Mouse (Mus musculus): ENCODE results near the gene Grm3.

Grm3 gene

GRCm38 (mm10) chr5:9623095-9623459 is 101.9 kb downstream of the Grm3 start:
- DNase-seq (ENCODE audit: low spot score), result no peak

- no peak for DNase-seq (ENCODE audit: low spot score)
Observed at GRCm38 (mm10) chr5:9622264-9623094, 102.5 kb downstream of the Grm3 start.

- DNase-seq (ENCODE audit: low spot score), result no peak
Observed at GRCm38 (mm10) chr5:9621417-9622067, 103.4 kb downstream of the Grm3 start.

- DNase-seq (ENCODE audit: low spot score), result no peak
Observed at GRCm38 (mm10) chr5:9579021-9579420, 145.9 kb downstream of the Grm3 start.

GRCm38 (mm10) chr5:9578571-9578970 is 146.4 kb downstream of the Grm3 start:
- DNase-seq (ENCODE audit: low spot score), result no peak

GRCm38 (mm10) chr5:9570946-9571345 is 154.0 kb downstream of the Grm3 start:
- no peak for DNase-seq (ENCODE audit: low spot score)

- no peak for DNase-seq (ENCODE audit: low spot score)
Observed at GRCm38 (mm10) chr5:9557706-9558105, 167.3 kb downstream of the Grm3 start.

- DNase-seq (ENCODE audit: low spot score), result no peak
Observed at GRCm38 (mm10) chr5:9540822-9541557, 184.0 kb downstream of the Grm3 start.

- no peak for DNase-seq (ENCODE audit: low spot score)
Observed at GRCm38 (mm10) chr5:9525507-9525906, 199.5 kb downstream of the Grm3 start.

- no peak for DNase-seq (ENCODE audit: low spot score)
Observed at GRCm38 (mm10) chr5:9511027-9511426, 213.9 kb downstream of the Grm3 start.

GRCm38 (mm10) chr5:9497235-9497634 is 227.7 kb downstream of the Grm3 start:
- DNase-seq (ENCODE audit: low spot score), result no peak

GRCm38 (mm10) chr5:9495456-9495855 is 229.5 kb downstream of the Grm3 start:
- no peak for DNase-seq (ENCODE audit: low spot score)

GRCm38 (mm10) chr5:9477587-9477986 is 247.4 kb downstream of the Grm3 start:
- no peak for DNase-seq (ENCODE audit: low spot score)

- no peak for DNase-seq (ENCODE audit: low spot score)
Observed at GRCm38 (mm10) chr5:9453298-9453697, 271.7 kb downstream of the Grm3 start.

GRCm38 (mm10) chr5:9449570-9449969 is 275.4 kb downstream of the Grm3 start:
- peak; percentile 7 for DNase-seq (ENCODE audit: low spot score)

GRCm38 (mm10) chr5:9448931-9449330 is 276.0 kb downstream of the Grm3 start:
- DNase-seq (ENCODE audit: low spot score), result no peak

GRCm38 (mm10) chr5:9446146-9446545 is 278.8 kb downstream of the Grm3 start:
- DNase-seq (ENCODE audit: low spot score), result no peak
